Mouse (Mus musculus) brain, embryonic 14.5 days (tissue): Measurements from ENCODE around the gene Ikzf2.

Source experiments
- CTCF ChIP-seq: fragments of 200-500 bp; IDR thresholded peaks from 2 replicates; pipeline ENCODE4 v1.5.1; 2012; ENCODE audit warnings: inconsistent platforms, mild to moderate bottlenecking, moderate library complexity, borderline replicate concordance; ENCODE audit not compliant: insufficient read depth, insufficient read length; ENCODE audit errors: extremely low read depth
- POLR2A ChIP-seq: fragments of 200-500 bp; IDR thresholded peaks from 2 replicates; pipeline ENCODE4 v1.6.1; 2012; ENCODE audit warnings: mild to moderate bottlenecking, inconsistent platforms, borderline replicate concordance; ENCODE audit not compliant: poor library complexity, insufficient read depth, insufficient read length, severe bottlenecking; ENCODE audit errors: extremely low read depth

- TF ChIP-seq CTCF (no peak), POLR2A (no peak)
These were observed 173.3 kb downstream of the Ikzf2 start for GRCm38 (mm10) chr1:69513595-69514250.
